Mouse (Mus musculus) limb, embryonic 11.5 days (tissue): ENCODE results near the gene Gabrg1. TPM values are rescaled to one million over a fixed set of nuclear protein-coding genes. Genes with fewer than 3 reads are reported as not detected.
A peak's percentile ranks its signal among the peaks of the same experiment; 100 is the strongest.

Experiments
- ATAC-seq: fragments of 200-750 bp; cut with Nextera tagmentation; 2 replicates; pipeline ENCODE4 v1.8.0; 2017; ENCODE audit warnings: low read depth; ENCODE audit not compliant: insufficient number of reproducible peaks, low FRiP score, low TSS enrichment
- DNase-seq: peaks from one replicate; pipeline ENCODE4 v3.0.0-alpha.2; 2015; ENCODE audit warnings: low spot score
- H3K27ac ChIP-seq: fragments of 300-500 bp; sonication (generic); replicated peaks from 2 replicates; pipeline ENCODE4 v1.5.1; 2014; ENCODE audit warnings: low read depth, mild to moderate bottlenecking, low read length
- H3K27me3 ChIP-seq: fragments of 300-500 bp; sonication (generic); 2 replicates; pipeline ENCODE4 v1.6.1; 2014; ENCODE audit warnings: mild to moderate bottlenecking, low read length, mixed read lengths; ENCODE audit not compliant: control insufficient read depth, insufficient read depth
- H3K36me3 ChIP-seq: fragments of 300-500 bp; sonication (generic); 2 replicates; pipeline ENCODE4 v1.6.1; 2014; ENCODE audit warnings: mild to moderate bottlenecking, low read length, moderate library complexity, mixed read lengths; ENCODE audit not compliant: control insufficient read depth, insufficient read depth
- H3K4me1 ChIP-seq: fragments of 300-500 bp; sonication (generic); 2 replicates; pipeline ENCODE4 v1.6.1; 2014; ENCODE audit warnings: low read length, mixed read lengths; ENCODE audit not compliant: control insufficient read depth, insufficient read depth
- H3K4me2 ChIP-seq: fragments of 300-500 bp; sonication (generic); 2 replicates; pipeline ENCODE4 v1.6.1; 2014; ENCODE audit warnings: low read depth, mild to moderate bottlenecking, moderate library complexity; ENCODE audit not compliant: severe bottlenecking
- H3K4me3 ChIP-seq: fragments of 300-500 bp; sonication (generic); 2 replicates; pipeline ENCODE4 v1.5.1; 2014; ENCODE audit warnings: low read depth, low read length
- H3K9ac ChIP-seq: fragments of 300-500 bp; sonication (generic); 2 replicates; pipeline ENCODE4 v1.6.1; 2014; ENCODE audit warnings: mild to moderate bottlenecking, low read length
- H3K9me3 ChIP-seq: fragments of 300-500 bp; sonication (generic); 2 replicates; pipeline ENCODE4 v1.6.1; 2016; ENCODE audit warnings: low read length; ENCODE audit not compliant: control insufficient read depth
- WGBS: fragments of 180-500 bp; shearing (Covaris S2); extraction: QIAGEN DNeasy Blood & Tissue Kit; methylation state at CpG from one replicate; pipeline ENCODE4 v1.1.7; 2014; 5-methylcytosine and 5-hydroxymethylcytosine counted together
- polyA plus RNA-seq: library from polyadenylated mRNA; unstranded; fragments of >200 nt; fragmentation: Nextera tagmentation; extraction: Ambion mirVana; gene quantifications from 2 replicates; pipeline ENCODE4 v1.2.1, GENCODE M21; 2014

Gene Gabrg1
- polyA plus RNA-seq: 0.03 TPM in 1 of 2 replicates, not detected in the other

DNA sequence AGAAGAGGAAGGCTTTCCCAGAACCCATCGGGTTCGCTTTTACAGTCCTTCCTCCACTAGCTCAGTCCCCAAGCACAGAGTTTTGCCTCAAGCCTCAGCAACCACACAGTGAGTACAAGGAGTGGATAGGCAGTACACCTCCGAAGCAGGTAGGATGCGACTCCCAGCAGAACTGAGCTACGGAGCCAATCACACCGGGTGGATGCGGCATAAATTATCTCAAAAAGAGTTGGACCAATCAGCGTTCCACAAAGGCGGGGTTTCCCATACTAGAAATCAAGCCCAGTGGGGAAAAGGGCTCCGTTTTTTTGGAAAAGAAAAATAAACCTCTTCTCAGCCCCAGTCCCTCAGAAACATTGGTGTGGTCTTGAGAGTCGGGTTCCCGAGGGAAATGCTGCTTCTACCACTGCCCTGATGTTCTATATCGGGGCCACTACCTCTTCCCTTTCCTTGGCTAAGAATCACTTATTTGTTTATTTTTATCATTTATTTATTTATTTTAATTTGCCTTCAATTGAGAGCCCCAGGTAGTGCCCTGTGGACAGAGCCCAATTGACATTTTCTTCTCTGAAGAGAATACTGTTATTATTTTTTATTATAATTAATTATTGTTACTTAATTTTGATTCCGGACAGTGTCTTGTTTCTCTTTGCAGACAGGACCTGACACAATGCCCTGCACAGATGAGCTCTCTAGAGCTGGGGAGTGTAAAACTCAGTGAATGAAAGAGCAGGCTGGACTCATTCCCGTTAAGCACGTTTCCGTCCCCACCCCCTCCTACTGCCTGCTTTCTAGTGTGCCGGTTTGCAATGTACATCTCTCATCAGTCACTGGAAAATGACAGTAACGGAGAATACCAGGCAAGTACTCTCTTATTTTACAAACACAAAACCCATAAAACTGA, at the start of gene Gabrg1:
TSS of gene Gabrg1 (minus strand) at position 426 of the 904 bp plus-strand sequence.
- Histone ChIP-seq H3K4me2 (peak within 1 kb of the TSS; percentile 29), H3K27ac (no peak within 1 kb of the TSS), H3K27me3 (no peaks in the 10 kb centered on the region), H3K4me3 (peak within 1 kb of the TSS; percentile 15), H3K9me3 (no peaks in the 10 kb centered on the region), H3K9ac (no peak within 1 kb of the TSS), H3K36me3 (no peaks in the 10 kb centered on the region), H3K4me1 (no peaks in the 10 kb centered on the region)
- peak; percentile 42 for DNase-seq
- WGBS: 5% methylated on average over 19 of the region's 19 CpGs
- peak; percentile 84 for ATAC-seq

DNA sequence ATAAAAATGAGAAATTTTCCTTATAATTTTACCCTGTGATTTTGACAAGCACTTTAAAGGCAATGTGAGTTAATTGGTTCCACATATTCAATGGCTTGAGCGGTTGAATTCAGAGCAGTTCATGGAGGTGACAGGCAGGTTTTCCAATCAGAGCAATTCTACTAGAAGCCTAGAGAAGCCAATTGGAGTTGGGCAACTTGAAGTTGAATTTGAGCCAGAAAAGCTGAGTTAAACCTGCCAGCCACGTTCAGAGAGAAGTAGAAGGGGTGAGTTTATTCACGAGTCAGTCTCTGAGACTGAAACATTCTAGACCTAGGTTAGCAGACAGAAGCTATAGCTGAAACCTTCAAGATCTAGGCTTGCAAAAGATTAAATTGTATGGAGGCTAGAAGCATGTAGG, 41.6 kb upstream of the Gabrg1 start:
- Histone ChIP-seq H3K4me2 (no peak overlapping the region), H3K36me3 (no peaks in the 10 kb centered on the region), H3K27me3 (no peaks in the 10 kb centered on the region), H3K4me3 (no peak overlapping the region), H3K9me3 (no peaks in the 10 kb centered on the region), H3K27ac (no peak overlapping the region), H3K4me1 (no peaks in the 10 kb centered on the region), H3K9ac (no peak overlapping the region)
- ATAC-seq (no peak), DNase-seq (no peak)
- WGBS: 76% methylated on average over 3 of the region's 3 CpGs

DNA sequence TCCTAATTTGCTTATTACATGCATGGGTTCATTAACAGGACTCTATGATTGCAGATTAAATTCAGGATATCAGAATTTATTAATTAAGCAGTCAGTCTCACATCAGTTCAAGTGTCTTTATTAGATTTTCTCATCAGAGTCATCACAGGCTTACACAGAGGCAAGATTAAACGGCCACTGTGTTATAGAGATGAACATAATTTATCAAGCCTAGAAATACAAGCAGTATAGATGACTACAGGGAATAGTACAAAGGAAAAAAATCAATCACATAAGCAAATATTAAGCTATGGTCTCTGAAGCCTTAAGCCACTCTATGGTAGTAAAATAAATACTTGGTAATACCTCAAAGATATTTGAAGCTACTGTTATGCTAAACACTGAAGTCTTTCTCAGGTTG, 27.7 kb upstream of the Gabrg1 start:
- no peak for ATAC-seq
- whole genome bisulfite sequencing: 77% methylated on average over 1 of the region's 1 CpGs

DNA sequence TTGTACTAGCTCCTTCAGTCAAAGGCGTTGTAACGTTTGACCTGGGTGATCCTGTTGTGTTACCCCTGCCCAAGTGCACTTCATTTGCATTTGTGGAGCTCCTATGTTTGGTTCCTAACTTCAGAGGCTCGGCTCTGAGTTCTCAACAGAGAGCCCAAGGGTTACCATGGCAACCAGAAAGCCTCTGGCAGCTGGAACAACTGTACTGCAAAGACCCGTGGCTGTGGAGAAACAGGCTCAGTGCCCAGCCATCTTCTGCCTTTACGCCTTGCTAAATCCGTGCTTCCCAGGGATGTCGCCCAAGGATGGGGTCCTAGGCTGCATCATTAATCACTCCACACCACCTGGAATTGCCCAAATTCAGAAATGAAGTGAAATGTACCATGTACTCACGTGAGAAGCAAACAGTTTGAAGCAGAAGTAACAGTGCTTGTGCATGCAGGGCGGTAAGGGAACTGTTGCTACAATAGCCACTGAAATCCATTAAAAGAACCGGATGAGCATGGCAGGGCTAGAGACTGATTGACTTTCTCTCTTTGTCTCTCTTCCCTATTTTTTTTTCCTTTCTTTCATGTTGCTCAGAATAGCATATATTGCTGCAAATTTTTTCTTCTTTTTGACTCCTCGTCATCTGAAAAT, 798 bp upstream of the Gabrg1 start:
- no peak overlapping the region for H3K9ac ChIP-seq
- peak; percentile 93 for ATAC-seq
- WGBS: 17% methylated on average over 11 of the region's 11 CpGs

More for the DNA sequence above, 27.7 kb upstream of the Gabrg1 start:
- Histone ChIP-seq H3K9me3 (no peaks in the 10 kb centered on the region), H3K9ac (no peak overlapping the region), H3K4me2 (no peak overlapping the region), H3K27me3 (no peaks in the 10 kb centered on the region), H3K4me1 (no peaks in the 10 kb centered on the region), H3K36me3 (no peaks in the 10 kb centered on the region), H3K4me3 (no peak overlapping the region), H3K27ac (no peak overlapping the region)
- DNase-seq: no peak

DNA sequence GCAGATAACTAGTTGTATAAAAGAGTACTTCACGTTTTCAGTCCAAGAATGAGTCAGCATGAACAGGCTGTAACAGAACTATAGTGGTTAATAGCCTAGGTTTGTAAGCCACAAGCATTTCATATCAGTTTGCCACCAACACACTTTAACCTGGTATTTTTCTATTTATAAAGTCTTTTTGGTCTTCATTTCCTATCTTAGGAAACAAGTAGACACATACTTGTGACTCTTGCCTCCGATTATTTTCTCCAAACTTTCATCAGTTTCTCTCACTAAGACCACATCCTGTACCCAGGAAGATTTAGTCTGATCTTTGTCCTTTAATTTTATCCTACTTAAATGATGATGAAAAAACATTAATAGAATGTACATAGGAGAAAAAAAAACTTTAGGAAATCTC, 23.7 kb downstream of the Gabrg1 start:
- no peak for DNase-seq
- no peak overlapping the region for H3K4me3 ChIP-seq
- no peak overlapping the region for H3K4me2 ChIP-seq
- no peaks in the 10 kb centered on the region for H3K4me1 ChIP-seq
- WGBS: 89% methylated on average over 2 of the region's 2 CpGs
- no peaks in the 10 kb centered on the region for H3K9me3 ChIP-seq
- ATAC-seq: no peak
- H3K27me3 ChIP-seq: no peaks in the 10 kb centered on the region
- H3K27ac ChIP-seq: no peak overlapping the region
- H3K36me3 ChIP-seq: no peaks in the 10 kb centered on the region
- H3K9ac ChIP-seq: no peak overlapping the region

More for the DNA sequence above, 798 bp upstream of the Gabrg1 start:
- Histone ChIP-seq H3K27ac (no peak overlapping the region), H3K4me1 (no peaks in the 10 kb centered on the region), H3K27me3 (no peaks in the 10 kb centered on the region), H3K36me3 (no peaks in the 10 kb centered on the region), H3K4me3 (peak overlapping the region; percentile 15; the same call in 1 of the 2 replicates), H3K4me2 (peak overlapping the region; percentile 29), H3K9me3 (no peaks in the 10 kb centered on the region)
- DNase-seq: peak; percentile 75

DNA sequence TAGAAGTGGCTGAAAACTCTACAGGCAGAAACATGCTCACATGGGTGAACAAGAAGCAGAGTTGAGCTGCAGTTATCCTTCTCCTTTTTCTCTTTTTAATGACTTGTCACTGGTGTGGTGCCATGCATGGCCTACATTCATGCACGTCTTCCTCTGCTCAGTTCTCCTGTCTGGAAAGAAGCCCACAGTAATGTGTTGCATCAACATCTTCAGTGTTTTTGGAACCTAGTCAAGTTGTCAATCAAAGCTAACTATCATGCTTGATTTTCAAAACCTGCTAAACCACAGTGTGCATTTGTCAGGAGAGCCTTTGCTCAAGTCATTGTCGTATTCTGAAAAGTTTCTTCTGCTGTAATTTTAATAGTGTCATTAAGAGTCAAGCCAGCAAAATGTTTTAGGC, 106.3 kb downstream of the Gabrg1 start:
- no peak overlapping the region for H3K9ac ChIP-seq
- H3K4me2 ChIP-seq: no peak overlapping the region
- no peaks in the 10 kb centered on the region for H3K27me3 ChIP-seq
- DNase-seq: no peak
- no peaks in the 10 kb centered on the region for H3K4me1 ChIP-seq
- WGBS: 87% methylated on average over 2 of the region's 2 CpGs
- H3K36me3 ChIP-seq: no peaks in the 10 kb centered on the region
- no peak overlapping the region for H3K27ac ChIP-seq
- ATAC-seq: no peak
- H3K4me3 ChIP-seq: no peak overlapping the region
- no peaks in the 10 kb centered on the region for H3K9me3 ChIP-seq

DNA sequence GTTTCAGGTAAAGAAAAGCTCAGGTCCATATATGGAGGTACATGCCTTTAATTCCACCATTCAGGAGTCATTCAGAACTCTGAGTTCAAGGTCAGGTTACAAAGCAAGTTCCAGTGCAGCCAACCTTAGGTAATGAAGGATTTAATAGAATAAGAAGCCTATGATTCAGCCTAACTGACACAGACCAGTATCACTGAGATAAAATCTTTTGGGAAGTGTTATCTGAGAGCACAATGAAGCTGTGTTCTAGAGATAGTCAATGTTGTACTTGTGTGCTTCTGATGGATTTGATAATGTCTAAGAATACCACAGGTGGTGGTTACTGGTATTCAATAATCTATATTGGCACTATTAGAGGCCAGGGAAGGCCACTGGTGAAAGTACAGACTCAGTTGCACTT, 138.1 kb downstream of the Gabrg1 start:
- Histone ChIP-seq H3K36me3 (no peaks in the 10 kb centered on the region), H3K27me3 (no peaks in the 10 kb centered on the region), H3K9ac (no peak overlapping the region), H3K9me3 (no peaks in the 10 kb centered on the region), H3K4me2 (no peak overlapping the region), H3K4me1 (no peaks in the 10 kb centered on the region), H3K27ac (no peak overlapping the region), H3K4me3 (no peak overlapping the region)
- DNase-seq: no peak
- no peak for ATAC-seq
